Mouse (Mus musculus) limb, embryonic 13.5 days (tissue): ENCODE results near the gene Zfp575. TPM values are rescaled to one million over a fixed set of nuclear protein-coding genes. Genes with fewer than 3 reads are reported as not detected.

Experiments
- polyA plus RNA-seq: library from polyadenylated mRNA; unstranded; fragments of >200 nt; fragmentation: Nextera tagmentation; extraction: Ambion mirVana; gene quantifications from 2 replicates; pipeline ENCODE4 v1.2.1, GENCODE M21; 2015

The Zfp575 gene
- polyA plus RNA-seq, 1 experiment from 2014 or later, result 5.9 TPM

Other genes starting within 250 kb of the Zfp575 start
- not detected in 2 replicates for gene Lypd5, start 238.4 kb downstream of the Zfp575 start, polyA plus RNA-seq
- gene Kcnn4, start 217.4 kb downstream of the Zfp575 start, polyA plus RNA-seq, result 1.4 and 2.4 TPM in 2 replicates
- gene Smg9, start 188.0 kb downstream of the Zfp575 start, polyA plus RNA-seq, result 24.5 and 25.1 TPM in 2 replicates
- not detected in 2 replicates for gene Irgc1, start 135.3 kb downstream of the Zfp575 start, polyA plus RNA-seq
- gene Plaur, start 125.2 kb downstream of the Zfp575 start, polyA plus RNA-seq, result 3.3 and 3.5 TPM in 2 replicates
- gene Cadm4, start 105.6 kb downstream of the Zfp575 start, polyA plus RNA-seq, result 6.3 and 6.5 TPM in 2 replicates
- 64.2 and 68.3 TPM in 2 replicates for gene Zfp428, start 80.6 kb downstream of the Zfp575 start, polyA plus RNA-seq
- 0.42 and 0.66 TPM in 2 replicates for gene AC161166.1, start 75.2 kb downstream of the Zfp575 start, polyA plus RNA-seq
- 6.8 and 8.1 TPM in 2 replicates for gene Irgq, start 57.0 kb downstream of the Zfp575 start, polyA plus RNA-seq
- not detected in 2 replicates for gene Pinlyp, start 41.5 kb downstream of the Zfp575 start, polyA plus RNA-seq
- gene Xrcc1, start 41.4 kb downstream of the Zfp575 start, polyA plus RNA-seq, result 125 and 131 TPM in 2 replicates
- 28.2 TPM in 2 replicates for gene Ethe1, start 98 bp downstream of the Zfp575 start, polyA plus RNA-seq
- gene Phldb3, start 23.1 kb upstream of the Zfp575 start, polyA plus RNA-seq, result 0.24 and 0.34 TPM in 2 replicates
- 7.9 and 10.2 TPM in 2 replicates for gene Lypd3, start 48.9 kb upstream of the Zfp575 start, polyA plus RNA-seq
- not detected in 2 replicates for gene Tex101, start 89.0 kb upstream of the Zfp575 start, polyA plus RNA-seq
- not detected in 2 replicates for gene BC049730, start 121.6 kb upstream of the Zfp575 start, polyA plus RNA-seq
- not detected in 2 replicates for gene Gm4763, start 139.3 kb upstream of the Zfp575 start, polyA plus RNA-seq
- not detected in 2 replicates for gene Cd177, start 172.7 kb upstream of the Zfp575 start, polyA plus RNA-seq
- 0.39 TPM in 1 of 2 replicates, not detected in the other for gene Ceacam10, start 189.6 kb upstream of the Zfp575 start, polyA plus RNA-seq